Mouse (Mus musculus) testis, adult 2 months (tissue): ENCODE results near the gene Tmem129.

Experiments used
- CTCF ChIP-seq: fragments of 200-500 bp; IDR thresholded peaks from 2 replicates; pipeline ENCODE4 v1.5.1; 2012; ENCODE audit warnings: low read depth, mild to moderate bottlenecking, inconsistent platforms, low read length, moderate library complexity; ENCODE audit not compliant: control insufficient read depth, insufficient read depth, insufficient replicate concordance
- POLR2A ChIP-seq: fragments of 200-500 bp; IDR thresholded peaks from 2 replicates; pipeline ENCODE4 v1.6.1; 2012; ENCODE audit warnings: low read depth, mild to moderate bottlenecking, inconsistent platforms, low read length, moderate library complexity; ENCODE audit not compliant: control insufficient read depth

DNA sequence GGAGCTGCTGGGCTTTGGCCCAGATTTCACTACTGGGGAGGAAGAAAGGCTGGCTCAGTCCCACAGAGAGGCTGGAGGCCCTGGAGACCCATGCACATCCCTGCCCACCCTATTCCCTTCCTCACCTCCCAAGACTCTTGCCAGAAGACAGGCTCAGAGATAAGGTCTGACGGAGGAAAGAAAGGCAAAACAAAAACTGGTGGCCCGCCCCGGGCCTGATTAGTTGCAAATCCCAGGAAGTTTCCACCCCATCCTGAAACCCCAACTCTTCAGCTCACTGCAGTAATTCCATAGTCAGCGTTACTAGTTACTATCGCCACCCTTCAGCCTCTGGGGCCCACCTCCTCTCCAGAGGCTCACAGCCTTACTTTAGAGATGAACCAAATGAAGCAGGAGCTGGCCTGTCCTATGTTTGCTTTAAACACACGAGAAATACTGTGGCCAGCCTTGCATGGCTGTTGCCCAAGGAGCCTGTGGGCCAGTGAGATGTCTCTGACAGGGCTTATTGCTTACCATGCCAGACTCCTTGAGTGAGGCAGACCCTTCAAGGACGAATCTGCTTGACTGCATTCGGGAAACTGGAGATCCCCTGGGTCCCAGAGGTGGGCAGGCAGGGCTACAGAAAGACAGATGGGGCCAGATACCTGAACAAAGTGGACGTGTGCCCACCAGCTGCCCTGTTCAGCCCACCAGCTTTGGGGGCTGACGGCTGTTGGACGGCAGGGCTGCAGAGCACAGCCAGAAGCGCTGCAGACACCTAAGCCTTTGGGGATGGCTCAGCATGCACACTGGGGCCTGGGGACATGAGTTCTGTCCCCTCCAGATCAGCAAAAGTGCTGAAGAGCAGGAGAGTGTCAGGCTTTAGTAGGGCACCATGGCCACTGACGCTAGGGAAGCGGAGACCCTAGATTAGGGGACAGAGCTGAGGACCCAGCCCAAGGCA, 30.3 kb upstream of the Tmem129 start:
- no peak for TF ChIP-seq CTCF
- TF ChIP-seq POLR2A: no peak
